Mouse (Mus musculus) forebrain, embryonic 14.5 days (tissue): Measurements from ENCODE around the gene Nhp2. TPM values are rescaled to one million over a fixed set of nuclear protein-coding genes. Genes with fewer than 3 reads are reported as not detected.

Experiments used
- ATAC-seq: fragments of 200-750 bp; cut with Nextera tagmentation; 2 replicates; pipeline ENCODE4 v1.8.0; 2017; ENCODE audit warnings: mild to moderate bottlenecking, moderate library complexity
- DNase-seq: peaks from one replicate; pipeline ENCODE4 v3.0.0-alpha.2; 2015; ENCODE audit warnings: low spot score
- H3K27ac ChIP-seq: fragments of 300-500 bp; sonication (generic); 2 replicates; pipeline ENCODE4 v1.5.1; 2014; ENCODE audit warnings: low read depth, mild to moderate bottlenecking, control low read depth, low read length, moderate library complexity
- H3K27me3 ChIP-seq: fragments of 300-500 bp; sonication (generic); replicated peaks from 2 replicates; pipeline ENCODE4 v1.6.1; 2014; ENCODE audit warnings: low read length, control low read depth, mixed read lengths; ENCODE audit not compliant: control insufficient read depth, insufficient read depth
- H3K36me3 ChIP-seq: fragments of 300-500 bp; sonication (generic); 2 replicates; pipeline ENCODE4 v1.6.1; 2014; ENCODE audit warnings: low read length, control low read depth; ENCODE audit not compliant: control insufficient read depth, insufficient read depth
- H3K4me1 ChIP-seq: fragments of 300-500 bp; sonication (generic); 2 replicates; pipeline ENCODE4 v1.6.1; 2014; ENCODE audit warnings: antibody characterized with exemption, low read length, control low read depth; ENCODE audit not compliant: control insufficient read depth, insufficient read depth
- H3K4me2 ChIP-seq: fragments of 300-500 bp; sonication (generic); 2 replicates; pipeline ENCODE4 v1.6.1; 2014; ENCODE audit warnings: mild to moderate bottlenecking, control low read depth, low read length
- H3K4me3 ChIP-seq: fragments of 300-500 bp; sonication (generic); 2 replicates; pipeline ENCODE4 v1.5.1; 2014; ENCODE audit warnings: low read depth, low read length, control low read depth
- H3K9ac ChIP-seq: fragments of 300-500 bp; sonication (generic); 2 replicates; pipeline ENCODE4 v1.6.1; 2014; ENCODE audit warnings: mild to moderate bottlenecking, low read length, control low read depth, moderate library complexity
- H3K9me3 ChIP-seq: fragments of 300-500 bp; sonication (generic); replicated peaks from 2 replicates; pipeline ENCODE4 v1.6.1; 2016; ENCODE audit warnings: low read length, control low read depth, mixed read lengths; ENCODE audit not compliant: control insufficient read depth
- WGBS: fragments of 180-500 bp; shearing (Covaris S2); extraction: QIAGEN DNeasy Blood & Tissue Kit; methylation state at CpG from one replicate; pipeline ENCODE4 v1.1.7; 2014; 5-methylcytosine and 5-hydroxymethylcytosine counted together
- polyA plus RNA-seq: library from polyadenylated mRNA; unstranded; fragments of >200 nt; fragmentation: Nextera tagmentation; extraction: Ambion mirVana; gene quantifications from 2 replicates; pipeline ENCODE4 v1.2.1, GENCODE M21; 2014

Nhp2 gene
- polyA plus RNA-seq, 1 experiment from 2014 or later: 150 TPM

- DNase-seq: no peak
- H3K4me1 ChIP-seq: no peaks in the 10 kb centered on the region
- no peak overlapping the region for H3K9ac ChIP-seq
- H3K4me2 ChIP-seq: no peak overlapping the region
- no peaks in the 10 kb centered on the region for H3K36me3 ChIP-seq
- H3K27ac ChIP-seq: no peak overlapping the region
- no peaks in the 10 kb centered on the region for H3K27me3 ChIP-seq
- no peaks in the 10 kb centered on the region for H3K9me3 ChIP-seq
- H3K4me3 ChIP-seq: no peak overlapping the region
- 73% methylated on average over 2 of the region's 2 CpGs for WGBS
- no peak for ATAC-seq
Measured at GRCm38 (mm10) chr11:51671376-51671775, 51.8 kb downstream of the Nhp2 start.

- no peak overlapping the region for H3K4me2 ChIP-seq
- ATAC-seq: no peak
- H3K9ac ChIP-seq: no peak overlapping the region
- no peak overlapping the region for H3K4me3 ChIP-seq
- H3K27me3 ChIP-seq: no peaks in the 10 kb centered on the region
- WGBS: 82% methylated on average over 9 of the region's 9 CpGs
- H3K36me3 ChIP-seq: no peaks in the 10 kb centered on the region
- no peaks in the 10 kb centered on the region for H3K9me3 ChIP-seq
- H3K27ac ChIP-seq: no peak overlapping the region
- no peaks in the 10 kb centered on the region for H3K4me1 ChIP-seq
- no peak for DNase-seq
Measured at GRCm38 (mm10) chr11:51673291-51673690, 53.8 kb downstream of the Nhp2 start.

Other genes with a start within 250 kb of the Nhp2 start
- gene Phykpl, start 35.0 kb upstream of the Nhp2 start, polyA plus RNA-seq: 9.2 and 9.7 TPM in 2 replicates
- 545 and 644 TPM in 2 replicates for gene Hnrnpab, start 12.9 kb upstream of the Nhp2 start, polyA plus RNA-seq
- 77.0 and 86.4 TPM in 2 replicates for gene Rmnd5b, start 16.2 kb downstream of the Nhp2 start, polyA plus RNA-seq
- gene N4bp3, start 31.1 kb downstream of the Nhp2 start, polyA plus RNA-seq: 6.6 and 9.9 TPM in 2 replicates
- gene D930048N14Rik, start 31.2 kb downstream of the Nhp2 start, polyA plus RNA-seq: 0.44 and 0.61 TPM in 2 replicates
- gene 0610009B22Rik, start 69.1 kb downstream of the Nhp2 start, polyA plus RNA-seq: 97.8 and 108 TPM in 2 replicates
- gene Sec24a, start 143.9 kb downstream of the Nhp2 start, polyA plus RNA-seq: 7.5 and 11.6 TPM in 2 replicates
- 179 and 184 TPM in 2 replicates for gene Sar1b, start 144.0 kb downstream of the Nhp2 start, polyA plus RNA-seq
- gene Jade2, start 237.9 kb downstream of the Nhp2 start, polyA plus RNA-seq: 0.20 and 0.23 TPM in 2 replicates